Mouse (Mus musculus) midbrain, embryonic 13.5 days (tissue): Measurements from ENCODE around the gene Cep162. TPM values are rescaled to one million over a fixed set of nuclear protein-coding genes. Genes with fewer than 3 reads are reported as not detected.
A peak's percentile ranks its signal among the peaks of the same experiment; 100 is the strongest.

Experiments
- ATAC-seq: fragments of 200-750 bp; cut with Nextera tagmentation; 2 replicates; pipeline ENCODE4 v1.8.0; 2017; ENCODE audit warnings: mild to moderate bottlenecking, moderate TSS enrichment, moderate library complexity
- H3K27ac ChIP-seq: fragments of 300-500 bp; sonication (generic); 2 replicates; pipeline ENCODE4 v1.5.1; 2015; ENCODE audit warnings: inconsistent platforms, mild to moderate bottlenecking, moderate library complexity
- H3K27me3 ChIP-seq: fragments of 300-500 bp; sonication (generic); 2 replicates; pipeline ENCODE4 v1.6.1; 2015; ENCODE audit warnings: mild to moderate bottlenecking, inconsistent platforms
- H3K36me3 ChIP-seq: fragments of 300-500 bp; sonication (generic); 2 replicates; pipeline ENCODE4 v1.6.1; 2015; ENCODE audit warnings: mild to moderate bottlenecking, inconsistent platforms
- H3K4me1 ChIP-seq: fragments of 300-500 bp; sonication (generic); replicated peaks from 2 replicates; pipeline ENCODE4 v1.6.1; 2015; ENCODE audit warnings: inconsistent platforms
- H3K4me2 ChIP-seq: fragments of 300-500 bp; sonication (generic); replicated peaks from 2 replicates; pipeline ENCODE4 v1.6.1; 2015; ENCODE audit warnings: moderate library complexity, mild to moderate bottlenecking, inconsistent platforms
- H3K4me3 ChIP-seq: fragments of 300-500 bp; sonication (generic); replicated peaks from 2 replicates; pipeline ENCODE4 v1.5.1; 2015; ENCODE audit warnings: mild to moderate bottlenecking, inconsistent platforms
- H3K9ac ChIP-seq: fragments of 300-500 bp; sonication (generic); replicated peaks from 2 replicates; pipeline ENCODE4 v1.6.1; 2015; ENCODE audit warnings: mild to moderate bottlenecking, inconsistent platforms
- H3K9me3 ChIP-seq: fragments of 300-500 bp; sonication (generic); 2 replicates; pipeline ENCODE4 v1.6.1; 2016; ENCODE audit warnings: mild to moderate bottlenecking, inconsistent platforms
- WGBS: fragments of 180-500 bp; shearing (Covaris S2); methylation state at CpG from one replicate; pipeline ENCODE4 v1.1.7; 2015; 5-methylcytosine and 5-hydroxymethylcytosine counted together
- polyA plus RNA-seq: library from polyadenylated mRNA; unstranded; fragments of >200 nt; fragmentation: Nextera tagmentation; extraction: Ambion mirVana; gene quantifications from 2 replicates; pipeline ENCODE4 v1.2.1, GENCODE M21; 2015

Gene Cep162
- polyA plus RNA-seq, result 8.8 and 9.0 TPM in 2 replicates

DNA sequence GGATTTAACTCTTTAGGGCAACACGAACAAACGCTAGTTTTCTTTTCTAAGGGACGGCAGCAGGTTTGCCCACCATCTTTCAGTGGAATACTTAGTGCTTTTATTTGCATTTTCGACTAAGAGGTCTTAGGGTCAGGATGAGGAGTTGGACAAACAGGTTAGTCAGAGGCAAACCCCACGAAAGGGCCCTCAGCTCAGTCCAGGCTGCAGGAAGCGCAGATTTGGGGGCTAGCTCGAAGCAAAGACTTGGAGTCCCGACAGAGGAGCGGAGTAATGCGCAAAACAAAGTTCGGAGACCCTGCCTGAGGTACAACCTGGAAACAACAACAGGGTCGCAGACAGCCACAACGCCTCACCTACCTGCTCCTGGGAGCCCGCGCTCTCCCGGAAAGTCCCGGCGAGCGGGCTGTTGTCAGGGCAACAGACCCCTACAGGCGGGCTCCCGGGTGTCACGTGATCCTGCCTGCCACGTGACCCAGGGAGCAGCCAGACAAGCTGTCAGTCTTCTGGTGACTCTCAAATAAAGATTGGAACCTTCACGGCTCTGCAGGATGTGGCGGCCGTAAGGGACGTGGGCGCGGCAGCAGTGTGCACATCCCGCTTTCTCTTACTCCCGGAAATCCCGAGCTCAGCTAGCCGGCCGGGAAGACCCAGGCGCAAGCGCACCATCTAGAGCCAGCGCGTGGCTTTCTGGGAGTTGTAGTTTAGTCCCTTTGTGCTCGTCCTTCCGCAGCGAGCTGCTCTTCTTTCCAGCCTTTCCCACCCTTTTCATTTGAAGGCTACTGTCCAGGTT, at the start of gene Cep162:
Cep162 (minus strand) TSS at position 634 of the 793 bp plus-strand sequence.
- Histone ChIP-seq H3K9ac (peak within 1 kb of the TSS; percentile 73), H3K27ac (peak within 1 kb of the TSS; percentile 88), H3K4me1 (peaks cover 13% of the 10 kb centered on the region), H3K36me3 (0 out of 2 replicates have a peak, but pooled peaks cover 2% of the 10 kb centered on the region), H3K27me3 (no peaks in the 10 kb centered on the region), H3K9me3 (no peaks in the 10 kb centered on the region), H3K4me3 (peak within 1 kb of the TSS; percentile 72), H3K4me2 (peak within 1 kb of the TSS; percentile 72)
- peak; percentile 99 for ATAC-seq
- under 1% methylated on average over 41 of the region's 41 CpGs for WGBS

DNA sequence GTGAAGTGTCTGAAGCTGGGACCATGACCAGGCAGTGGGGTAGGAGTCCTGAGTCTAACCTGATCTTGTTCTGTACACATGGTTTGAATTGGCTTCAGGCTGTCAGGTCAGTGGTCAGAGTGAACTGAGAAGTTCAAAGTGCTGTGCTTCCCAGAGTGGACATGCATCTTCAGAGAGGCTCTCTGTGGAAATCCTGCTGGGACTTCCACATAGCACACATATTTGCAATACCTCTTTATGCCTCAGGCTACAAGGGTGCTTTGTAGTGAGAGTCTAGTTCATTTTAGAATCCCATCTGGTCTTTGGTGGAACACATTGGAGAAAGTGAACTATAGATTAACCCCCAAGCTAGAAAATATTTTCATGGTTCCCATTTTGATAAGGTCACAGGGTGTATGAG, 47.9 kb upstream of the Cep162 start:
- H3K36me3 ChIP-seq, result no peaks in the 10 kb centered on the region
- no peak for ATAC-seq
- no peaks in the 10 kb centered on the region for H3K27me3 ChIP-seq
- no peaks in the 10 kb centered on the region for H3K4me1 ChIP-seq
- H3K4me3 ChIP-seq, result no peak overlapping the region
- H3K9ac ChIP-seq, result no peak overlapping the region
- H3K4me2 ChIP-seq, result no peak overlapping the region
- H3K9me3 ChIP-seq, result no peaks in the 10 kb centered on the region
- no peak overlapping the region for H3K27ac ChIP-seq

DNA sequence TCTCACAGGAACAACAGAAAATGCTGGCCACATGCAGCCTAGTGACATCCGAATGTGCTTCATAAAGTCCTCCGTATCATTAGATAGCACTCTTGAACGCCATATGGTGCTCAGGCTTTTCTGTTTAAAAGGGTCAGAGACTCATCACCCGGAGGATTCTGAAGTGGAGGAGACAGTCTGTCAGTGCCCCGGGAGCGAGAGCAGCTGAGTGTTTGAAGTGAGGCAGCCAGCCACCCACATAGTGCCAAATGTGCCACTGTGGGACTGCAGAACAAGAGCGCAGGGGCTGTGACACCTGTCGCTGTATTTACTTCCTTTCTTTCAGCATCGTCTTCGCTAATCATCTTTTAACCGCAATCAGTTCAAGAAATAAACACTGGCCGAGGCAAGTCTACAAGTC, 43.6 kb upstream of the Cep162 start:
- H3K27ac ChIP-seq, result no peak overlapping the region
- H3K4me1 ChIP-seq, result no peaks in the 10 kb centered on the region
- H3K36me3 ChIP-seq, result no peaks in the 10 kb centered on the region
- no peaks in the 10 kb centered on the region for H3K9me3 ChIP-seq
- no peak overlapping the region for H3K4me2 ChIP-seq
- 57% methylated on average over 12 of the region's 12 CpGs for WGBS
- ATAC-seq, result peak; percentile 43; the same call in 1 of the 2 replicates
- no peak overlapping the region for H3K9ac ChIP-seq
- no peak overlapping the region for H3K4me3 ChIP-seq
- H3K27me3 ChIP-seq, result no peaks in the 10 kb centered on the region

DNA sequence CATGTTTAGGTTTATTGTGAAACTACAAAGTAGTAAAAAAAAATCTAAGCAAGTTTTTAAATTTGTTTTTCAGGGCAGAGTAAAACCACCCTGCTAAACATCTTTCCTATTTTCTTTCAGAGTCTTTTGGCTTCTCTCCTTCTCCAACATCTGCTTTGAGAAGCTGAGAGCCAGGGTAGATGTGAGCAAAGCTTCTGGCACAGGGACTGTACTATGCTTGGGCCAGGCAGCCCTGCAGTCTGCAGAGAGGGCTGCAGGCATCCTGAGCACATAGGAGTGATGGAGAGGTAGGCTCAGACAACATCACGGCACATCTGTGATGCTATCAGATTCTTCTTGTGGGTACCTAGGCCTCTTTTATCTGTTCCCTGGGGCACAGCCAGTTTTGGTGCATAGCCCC, 42.2 kb upstream of the Cep162 start:
- H3K36me3 ChIP-seq, result no peaks in the 10 kb centered on the region
- no peak for ATAC-seq
- H3K4me2 ChIP-seq, result no peak overlapping the region
- no peaks in the 10 kb centered on the region for H3K4me1 ChIP-seq
- H3K27ac ChIP-seq, result no peak overlapping the region
- WGBS, result 88% methylated on average over 1 of the region's 1 CpGs
- H3K9me3 ChIP-seq, result no peaks in the 10 kb centered on the region
- no peak overlapping the region for H3K9ac ChIP-seq
- H3K4me3 ChIP-seq, result no peak overlapping the region
- H3K27me3 ChIP-seq, result no peaks in the 10 kb centered on the region

DNA sequence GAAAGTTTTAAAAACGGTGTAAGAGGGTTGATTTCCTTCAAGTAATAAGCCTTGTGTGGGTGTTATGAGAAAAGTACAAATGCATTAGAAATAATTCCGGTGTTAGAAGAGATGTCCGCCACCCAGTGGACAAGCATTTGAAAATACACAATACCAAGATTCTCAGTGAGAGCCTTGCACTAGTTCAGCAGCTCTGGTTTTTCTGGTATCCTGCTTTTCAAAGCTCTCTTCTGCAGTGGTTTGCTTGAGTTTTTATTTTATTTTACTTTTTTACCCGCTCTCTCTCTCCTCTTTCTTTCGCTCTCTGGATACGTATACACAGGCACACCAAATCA, 327 bp upstream of the Cep162 start:
- Histone ChIP-seq H3K36me3 (no peaks in the 10 kb centered on the region), H3K27me3 (no peaks in the 10 kb centered on the region), H3K9me3 (no peaks in the 10 kb centered on the region), H3K4me2 (peak overlapping the region; percentile 72), H3K27ac (peak overlapping the region; percentile 88), H3K9ac (peak overlapping the region; percentile 73), H3K4me3 (peak overlapping the region; percentile 72), H3K4me1 (peaks cover 13% of the 10 kb centered on the region)
- 18% methylated on average over 6 of the region's 6 CpGs for whole genome bisulfite sequencing
- ATAC-seq, result peak; percentile 74

DNA sequence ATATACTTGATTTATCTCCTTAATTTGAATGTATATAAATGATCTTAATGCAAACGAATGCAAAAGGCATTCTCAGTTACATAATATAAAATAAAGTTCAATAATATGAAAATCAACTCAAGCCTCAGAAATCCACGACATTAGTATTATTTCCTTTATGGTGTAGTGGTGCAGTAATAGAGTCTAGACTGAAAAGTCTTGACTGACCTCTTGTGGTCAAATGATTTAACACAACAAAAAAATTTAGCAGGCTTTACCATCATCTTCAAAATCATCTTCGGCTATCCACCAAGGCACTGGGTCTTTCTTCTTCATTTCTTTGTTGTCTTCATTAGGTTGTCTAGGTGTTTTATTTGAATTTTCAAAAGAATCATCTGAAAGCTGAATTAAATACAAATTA, 7.2 kb downstream of the Cep162 start:
- no peaks in the 10 kb centered on the region for H3K9me3 ChIP-seq
- H3K27ac ChIP-seq, result no peak overlapping the region
- no peak overlapping the region for H3K4me2 ChIP-seq
- peak; percentile 80 for ATAC-seq
- no peak overlapping the region for H3K9ac ChIP-seq
- H3K4me1 ChIP-seq, result 0 out of 2 replicates have a peak, but pooled peaks cover 2% of the 10 kb centered on the region
- no peak overlapping the region for H3K4me3 ChIP-seq
- H3K36me3 ChIP-seq, result peaks cover 37% of the 10 kb centered on the region
- 56% methylated on average over 3 of the region's 3 CpGs for WGBS
- H3K27me3 ChIP-seq, result no peaks in the 10 kb centered on the region

DNA sequence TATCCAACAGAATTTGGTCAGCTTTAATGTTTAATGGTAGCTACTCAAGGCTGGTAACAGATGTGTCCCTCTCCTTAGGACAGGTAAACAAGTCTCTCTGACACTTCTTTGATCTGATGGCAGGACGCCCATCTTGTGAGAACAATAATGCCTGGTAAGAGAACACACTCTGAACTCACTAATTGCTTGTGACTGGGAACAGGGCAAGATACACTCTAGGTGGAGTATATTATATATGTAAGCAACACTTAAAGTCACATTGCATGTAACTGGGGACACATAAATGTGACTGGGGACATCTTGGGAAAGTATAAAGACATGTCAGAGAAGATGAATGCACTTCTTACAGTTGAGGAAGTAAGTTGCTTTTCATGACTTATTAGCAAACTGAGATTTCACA, 7.7 kb downstream of the Cep162 start:
- 86% methylated on average over 1 of the region's 1 CpGs for WGBS
- Histone ChIP-seq H3K27ac (no peak overlapping the region), H3K27me3 (no peaks in the 10 kb centered on the region), H3K9me3 (no peaks in the 10 kb centered on the region), H3K4me3 (no peak overlapping the region), H3K4me2 (no peak overlapping the region), H3K9ac (no peak overlapping the region), H3K36me3 (peaks cover 41% of the 10 kb centered on the region), H3K4me1 (no peaks in the 10 kb centered on the region)
- 0 out of 2 replicates have a peak, but pooled peaks have one; percentile 11 for ATAC-seq

DNA sequence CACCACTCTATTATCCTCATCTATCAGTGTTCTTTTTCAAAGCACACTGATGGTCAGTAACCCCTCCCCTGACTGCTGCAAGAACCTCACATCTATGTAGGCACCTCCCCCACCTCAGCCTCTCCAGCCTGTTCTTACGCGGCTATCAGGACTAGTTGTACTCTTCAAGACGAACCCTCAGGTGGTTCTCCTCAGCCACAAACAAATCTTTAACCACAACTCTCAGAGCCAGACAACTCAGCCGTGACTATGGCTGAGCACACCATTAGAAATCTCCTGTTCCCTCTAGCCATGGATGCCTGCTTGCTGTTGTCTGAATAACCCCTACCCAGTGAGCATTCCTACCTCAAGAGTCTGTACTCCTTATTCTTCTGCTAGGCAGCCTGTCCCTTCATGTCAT, 42.1 kb downstream of the Cep162 start:
- H3K4me3 ChIP-seq, result no peak overlapping the region
- H3K9ac ChIP-seq, result no peak overlapping the region
- H3K4me1 ChIP-seq, result no peaks in the 10 kb centered on the region
- no peaks in the 10 kb centered on the region for H3K27me3 ChIP-seq
- H3K4me2 ChIP-seq, result no peak overlapping the region
- ATAC-seq, result no peak
- no peaks in the 10 kb centered on the region for H3K9me3 ChIP-seq
- H3K36me3 ChIP-seq, result peaks cover 68% of the 10 kb centered on the region
- WGBS, result 87% methylated on average over 4 of the region's 4 CpGs
- H3K27ac ChIP-seq, result no peak overlapping the region

DNA sequence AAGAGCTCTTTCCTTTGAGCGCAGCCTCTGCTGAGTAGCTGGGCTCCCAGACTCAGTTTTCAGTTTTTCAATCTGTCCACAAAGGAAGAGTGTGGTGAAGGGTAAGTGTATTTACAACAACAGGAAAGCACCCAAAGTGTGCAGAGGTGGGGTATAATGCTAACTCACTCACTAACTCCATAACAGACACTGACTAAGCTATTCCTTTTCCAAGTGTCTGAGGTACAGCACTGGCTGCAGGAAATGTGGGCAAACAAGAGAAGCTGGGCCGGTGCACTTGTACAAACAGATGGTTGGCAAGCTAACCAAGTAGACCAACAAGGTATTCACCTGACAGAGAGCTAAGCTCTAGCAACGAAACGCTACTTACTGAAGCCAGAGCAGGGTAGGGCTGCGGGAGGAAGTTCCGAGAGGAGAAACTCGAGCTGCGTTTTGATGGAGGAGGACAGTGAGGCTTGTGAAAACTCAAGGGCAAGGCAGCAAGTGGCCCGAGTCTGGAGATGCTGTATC, 44.5 kb downstream of the Cep162 start:
- H3K27ac ChIP-seq, result no peak overlapping the region
- H3K9ac ChIP-seq, result no peak overlapping the region
- no peak for ATAC-seq
- H3K36me3 ChIP-seq, result peaks cover 75% of the 10 kb centered on the region
- H3K4me1 ChIP-seq, result no peaks in the 10 kb centered on the region
- H3K27me3 ChIP-seq, result no peaks in the 10 kb centered on the region
- H3K9me3 ChIP-seq, result no peaks in the 10 kb centered on the region
- H3K4me3 ChIP-seq, result no peak overlapping the region
- 92% methylated on average over 9 of the region's 9 CpGs for WGBS
- no peak overlapping the region for H3K4me2 ChIP-seq

DNA sequence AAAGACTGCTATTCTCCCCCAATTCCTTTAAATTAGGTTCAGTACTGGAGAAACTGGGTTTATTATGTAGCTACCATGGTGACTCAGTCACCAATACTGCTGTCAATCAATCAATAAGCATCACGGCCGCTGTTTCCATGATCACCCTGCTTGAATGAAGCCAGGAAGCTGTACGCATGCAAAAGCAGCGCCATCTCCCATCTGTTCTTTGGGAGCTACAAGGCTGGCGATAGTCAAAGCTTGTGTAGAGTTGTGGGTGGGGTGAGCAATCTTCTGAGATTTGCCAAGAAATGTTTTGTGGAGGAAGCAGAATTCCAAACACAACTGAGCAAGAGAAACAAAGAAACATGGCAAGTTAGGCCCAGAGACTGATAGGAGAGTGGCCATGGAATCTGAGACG, 52.9 kb downstream of the Cep162 start:
- Histone ChIP-seq H3K4me3 (no peak overlapping the region), H3K9me3 (no peaks in the 10 kb centered on the region), H3K4me1 (no peaks in the 10 kb centered on the region), H3K36me3 (peaks cover 60% of the 10 kb centered on the region), H3K4me2 (no peak overlapping the region), H3K27ac (no peak overlapping the region), H3K27me3 (no peaks in the 10 kb centered on the region), H3K9ac (no peak overlapping the region)
- 91% methylated on average over 6 of the region's 6 CpGs for WGBS
- ATAC-seq, result no peak

DNA sequence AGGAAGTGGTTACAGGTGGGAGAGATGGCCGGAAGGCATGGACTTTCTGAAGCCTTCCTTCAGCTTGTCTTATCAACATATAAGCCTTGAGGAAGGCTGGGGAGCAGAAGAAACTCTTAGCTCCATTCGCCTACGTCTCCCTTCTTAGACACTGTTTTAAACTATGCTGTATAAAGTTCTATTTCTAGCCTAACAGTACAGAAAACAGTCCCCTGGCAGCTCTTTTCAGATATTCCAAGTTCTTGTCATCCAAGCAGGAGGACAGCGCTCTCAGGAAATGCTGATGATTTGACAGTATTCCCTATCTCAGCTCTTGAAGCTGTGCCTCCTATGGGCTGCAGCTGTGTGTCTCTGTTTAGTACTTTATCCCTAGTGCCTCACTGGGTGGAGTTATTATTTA, 54.4 kb downstream of the Cep162 start:
- Histone ChIP-seq H3K9me3 (no peaks in the 10 kb centered on the region), H3K36me3 (peaks cover 56% of the 10 kb centered on the region), H3K9ac (no peak overlapping the region), H3K4me2 (no peak overlapping the region), H3K27ac (no peak overlapping the region), H3K4me1 (no peaks in the 10 kb centered on the region), H3K4me3 (no peak overlapping the region), H3K27me3 (no peaks in the 10 kb centered on the region)
- WGBS, result 95% methylated on average over 4 of the region's 4 CpGs
- ATAC-seq, result no peak

DNA sequence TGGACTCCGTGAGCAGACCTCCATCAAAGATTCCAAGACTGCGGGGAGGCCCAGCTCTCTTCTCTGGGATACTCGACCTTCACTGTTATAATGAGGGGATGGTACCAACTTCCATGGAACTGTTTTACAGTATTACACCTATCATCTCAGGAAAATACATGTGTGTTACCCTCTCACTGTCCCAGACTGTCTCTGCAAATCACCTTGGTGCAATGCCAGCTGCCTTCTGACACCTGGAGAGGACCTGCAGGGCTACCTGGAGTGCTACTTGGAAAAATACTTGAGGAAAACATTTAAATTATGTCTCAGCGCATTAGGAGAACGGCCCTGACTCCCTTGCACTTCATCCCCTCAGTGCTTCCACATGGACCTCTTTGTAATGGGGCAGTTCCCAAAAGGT, 54.9 kb downstream of the Cep162 start:
- no peak overlapping the region for H3K27ac ChIP-seq
- H3K27me3 ChIP-seq, result no peaks in the 10 kb centered on the region
- H3K4me2 ChIP-seq, result no peak overlapping the region
- peaks cover 55% of the 10 kb centered on the region for H3K36me3 ChIP-seq
- H3K9me3 ChIP-seq, result no peaks in the 10 kb centered on the region
- ATAC-seq, result no peak
- no peaks in the 10 kb centered on the region for H3K4me1 ChIP-seq
- H3K9ac ChIP-seq, result no peak overlapping the region
- WGBS, result 91% methylated on average over 5 of the region's 5 CpGs
- H3K4me3 ChIP-seq, result no peak overlapping the region

DNA sequence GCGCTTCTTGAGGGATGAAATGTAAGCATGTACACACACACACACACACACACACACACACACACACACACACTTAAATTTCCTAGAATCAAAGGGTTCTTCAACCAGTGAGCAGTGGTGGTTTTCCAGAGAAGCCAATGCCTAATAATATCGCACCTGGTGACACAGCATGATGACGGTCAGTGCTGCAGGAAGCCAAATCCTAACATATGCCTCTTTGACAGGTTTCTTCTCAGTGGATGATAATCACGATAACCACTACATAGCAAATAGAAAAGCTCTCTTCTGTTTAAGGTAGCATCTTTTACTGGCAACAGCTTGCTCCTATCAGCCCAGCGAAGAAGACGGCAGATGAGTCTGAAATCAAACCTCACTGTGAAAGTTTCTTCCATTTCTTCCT, 57.3 kb downstream of the Cep162 start:
- Histone ChIP-seq H3K9ac (no peak overlapping the region), H3K4me1 (no peaks in the 10 kb centered on the region), H3K4me3 (no peak overlapping the region), H3K27me3 (no peaks in the 10 kb centered on the region), H3K9me3 (no peaks in the 10 kb centered on the region), H3K36me3 (peaks cover 51% of the 10 kb centered on the region), H3K27ac (no peak overlapping the region), H3K4me2 (no peak overlapping the region)
- ATAC-seq, result no peak
- WGBS, result 91% methylated on average over 6 of the region's 6 CpGs
